Mouse (Mus musculus) embryonic facial prominence, embryonic 12.5 days (tissue): ENCODE data around the gene Gprc5b. TPM values are rescaled to one million over a fixed set of nuclear protein-coding genes. Genes with fewer than 3 reads are reported as not detected.

Experiments
- ATAC-seq: fragments of 200-750 bp; cut with Nextera tagmentation; 2 replicates; pipeline ENCODE4 v1.8.0; 2017; ENCODE audit not compliant: insufficient number of reproducible peaks, insufficient read depth, low FRiP score, low TSS enrichment
- H3K27ac ChIP-seq: fragments of 300-500 bp; sonication (generic); 2 replicates; pipeline ENCODE4 v1.5.1; 2016; ENCODE audit warnings: mild to moderate bottlenecking
- H3K27me3 ChIP-seq: fragments of 300-500 bp; sonication (generic); 2 replicates; pipeline ENCODE4 v1.6.1; 2016; ENCODE audit warnings: mild to moderate bottlenecking, moderate library complexity
- H3K36me3 ChIP-seq: fragments of 300-500 bp; sonication (generic); 2 replicates; pipeline ENCODE4 v1.6.1; 2016; ENCODE audit warnings: mild to moderate bottlenecking
- H3K4me1 ChIP-seq: fragments of 300-500 bp; sonication (generic); 2 replicates; pipeline ENCODE4 v1.6.1; 2016
- H3K4me2 ChIP-seq: fragments of 300-500 bp; sonication (generic); replicated peaks from 2 replicates; pipeline ENCODE4 v1.6.1; 2016; ENCODE audit warnings: mild to moderate bottlenecking, moderate library complexity
- H3K4me3 ChIP-seq: fragments of 300-500 bp; sonication (generic); 2 replicates; pipeline ENCODE4 v1.5.1; 2016; ENCODE audit warnings: mild to moderate bottlenecking
- H3K9ac ChIP-seq: fragments of 300-500 bp; sonication (generic); 2 replicates; pipeline ENCODE4 v1.6.1; 2016; ENCODE audit warnings: mild to moderate bottlenecking, moderate library complexity
- H3K9me3 ChIP-seq: fragments of 300-500 bp; sonication (generic); 2 replicates; pipeline ENCODE4 v1.6.1; 2016; ENCODE audit warnings: mild to moderate bottlenecking, moderate library complexity
- WGBS: fragments of 180-500 bp; shearing (Covaris S2); methylation state at CpG from one replicate; pipeline ENCODE4 v1.1.7; 2016; 5-methylcytosine and 5-hydroxymethylcytosine counted together
- polyA plus RNA-seq: library from polyadenylated mRNA; unstranded; fragments of >200 nt; fragmentation: Nextera tagmentation; extraction: Ambion mirVana; gene quantifications from 2 replicates; pipeline ENCODE4 v1.2.1, GENCODE M21; 2016

Gprc5b gene
- polyA plus RNA-seq, 1 experiment from 2014 or later: 10.5 TPM

- H3K4me1 ChIP-seq: peaks cover 14% of the 10 kb centered on the region
- H3K9ac ChIP-seq: no peak overlapping the region
- no peak overlapping the region for H3K4me3 ChIP-seq
- H3K9me3 ChIP-seq: no peaks in the 10 kb centered on the region
- no peaks in the 10 kb centered on the region for H3K36me3 ChIP-seq
- H3K27me3 ChIP-seq: no peaks in the 10 kb centered on the region
- WGBS: 79% methylated on average over 3 of the region's 3 CpGs
- no peak for ATAC-seq
- no peak overlapping the region for H3K27ac ChIP-seq
- no peak overlapping the region for H3K4me2 ChIP-seq
Observed at GRCm38 (mm10) chr7:118925547-118925946, 69.5 kb downstream of the Gprc5b start.

- 71% methylated on average over 4 of the region's 4 CpGs for WGBS
- H3K27ac ChIP-seq: no peak overlapping the region
- no peaks in the 10 kb centered on the region for H3K9me3 ChIP-seq
- ATAC-seq: no peak
- no peaks in the 10 kb centered on the region for H3K4me1 ChIP-seq
- H3K9ac ChIP-seq: no peak overlapping the region
- no peak overlapping the region for H3K4me3 ChIP-seq
- H3K27me3 ChIP-seq: no peaks in the 10 kb centered on the region
- H3K36me3 ChIP-seq: no peaks in the 10 kb centered on the region
- H3K4me2 ChIP-seq: no peak overlapping the region
Observed at GRCm38 (mm10) chr7:118922441-118923202, 72.4 kb downstream of the Gprc5b start.

Other genes with a start within 250 kb of the Gprc5b start
- 3.1 and 3.5 TPM in 2 replicates for gene Iqck, start 139.5 kb downstream of the Gprc5b start, polyA plus RNA-seq
- 118 and 120 TPM in 2 replicates for gene Knop1, start 139.0 kb downstream of the Gprc5b start, polyA plus RNA-seq
- 0.06 and 0.13 TPM in 2 replicates for gene Gpr139, start 189.4 kb upstream of the Gprc5b start, polyA plus RNA-seq